Mouse (Mus musculus) hindbrain, embryonic 10.5 days (tissue): ENCODE results near the gene Gramd4. TPM values are rescaled to one million over a fixed set of nuclear protein-coding genes. Genes with fewer than 3 reads are reported as not detected.
A peak's percentile ranks its signal among the peaks of the same experiment; 100 is the strongest.

Experiments used
- DNase-seq: peaks from one replicate; pipeline ENCODE4 v3.0.0-alpha.2; 2017; ENCODE audit warnings: low spot score
- H3K27ac ChIP-seq: fragments of 300-500 bp; sonication (generic); 2 replicates; pipeline ENCODE4 v1.5.1; 2016; ENCODE audit warnings: mild to moderate bottlenecking, moderate library complexity
- H3K27me3 ChIP-seq: fragments of 300-500 bp; sonication (generic); 2 replicates; pipeline ENCODE4 v1.6.1; 2016; ENCODE audit warnings: mild to moderate bottlenecking; ENCODE audit not compliant: poor library complexity, insufficient read depth, severe bottlenecking
- H3K36me3 ChIP-seq: fragments of 300-500 bp; sonication (generic); 2 replicates; pipeline ENCODE4 v1.6.1; 2016; ENCODE audit warnings: mild to moderate bottlenecking, moderate library complexity
- H3K4me1 ChIP-seq: fragments of 300-500 bp; sonication (generic); replicated peaks from 2 replicates; pipeline ENCODE4 v1.6.1; 2016; ENCODE audit warnings: mild to moderate bottlenecking
- H3K4me3 ChIP-seq: fragments of 300-500 bp; sonication (generic); 2 replicates; pipeline ENCODE4 v1.5.1; 2016; ENCODE audit warnings: mild to moderate bottlenecking, moderate library complexity
- H3K9me3 ChIP-seq: fragments of 300-500 bp; sonication (generic); 2 replicates; pipeline ENCODE4 v1.6.1; 2016; ENCODE audit warnings: mild to moderate bottlenecking, moderate library complexity
- WGBS: fragments of 180-500 bp; shearing (Covaris S2); methylation state at CpG from one replicate; pipeline ENCODE4 v1.1.7; 2016; 5-methylcytosine and 5-hydroxymethylcytosine counted together
- polyA plus RNA-seq: library from polyadenylated mRNA; unstranded; fragments of >200 nt; fragmentation: Nextera tagmentation; extraction: Ambion mirVana; gene quantifications from 2 replicates; pipeline ENCODE4 v1.2.1, GENCODE M21; 2016

Gramd4 gene
- polyA plus RNA-seq, 1 experiment from 2014 or later = 18.0 TPM

DNA sequence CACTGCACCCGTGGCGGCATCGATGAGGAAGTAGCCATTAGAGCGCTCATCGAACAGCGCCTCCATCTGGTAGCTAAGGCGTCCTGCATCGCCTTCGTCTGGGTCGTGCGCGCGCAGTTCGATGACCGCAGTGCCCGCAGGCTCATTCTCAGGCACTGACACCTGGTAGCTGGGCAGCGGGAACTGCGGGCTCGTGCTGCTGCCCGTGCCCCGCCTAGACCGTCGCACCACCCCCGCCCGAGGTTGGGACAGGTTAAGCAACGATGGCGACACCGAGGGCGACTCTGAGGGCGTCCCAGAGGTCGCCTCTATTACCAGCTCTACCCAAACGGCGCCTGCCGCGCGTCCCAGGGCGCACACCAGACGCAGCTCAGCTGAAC, 24.7 kb upstream of the Gramd4 start:
- DNase-seq = peak; percentile 71
- H3K36me3 ChIP-seq = peaks cover 47% of the 10 kb centered on the region
- peaks cover 58% of the 10 kb centered on the region for H3K27me3 ChIP-seq
- peaks cover 34% of the 10 kb centered on the region for H3K9me3 ChIP-seq
- H3K4me3 ChIP-seq = peak overlapping the region; percentile 74
- H3K27ac ChIP-seq = peak overlapping the region; percentile 92
- H3K4me1 ChIP-seq = peaks cover 62% of the 10 kb centered on the region
- 2% methylated on average over 38 of the region's 38 CpGs for WGBS

DNA sequence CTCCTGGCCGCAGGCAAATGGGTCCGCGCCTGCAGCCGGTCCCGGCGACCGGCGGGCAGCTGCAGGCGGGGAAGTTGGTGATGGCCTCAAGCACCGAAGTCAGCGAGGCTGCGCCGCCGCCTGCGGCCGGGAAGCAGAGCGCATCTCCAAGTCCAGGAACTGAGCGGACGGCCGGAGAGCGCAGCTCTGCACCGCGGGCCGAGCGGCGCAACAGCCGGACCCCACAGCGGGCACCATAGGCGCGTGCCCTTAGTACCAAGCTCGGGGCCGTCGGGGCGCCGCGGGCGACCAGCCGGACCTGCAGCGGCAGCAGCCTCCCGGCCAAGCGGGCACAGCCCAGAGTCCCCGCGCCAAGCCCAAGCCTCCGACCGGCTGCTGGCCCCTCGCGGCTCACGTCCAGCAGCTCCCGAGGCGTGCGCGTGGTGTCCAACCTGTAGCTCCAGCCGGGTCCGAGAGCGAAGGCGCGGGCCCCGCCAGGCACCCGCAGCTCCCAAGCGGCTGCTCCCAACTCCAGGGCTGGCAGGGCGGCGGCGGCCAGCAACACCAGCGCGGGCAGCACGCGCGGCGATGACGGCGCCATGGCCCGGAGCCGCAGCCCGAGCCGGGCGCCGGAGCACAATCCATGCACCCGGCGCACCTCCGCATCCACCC, 24.2 kb upstream of the Gramd4 start, which contains the start of gene Celsr1:
TSS of gene Celsr1 (minus strand) at position 587 of the 651 bp plus-strand sequence.
- Histone ChIP-seq H3K4me3 (peak within 1 kb of the TSS; percentile 74), H3K36me3 (peaks cover 42% of the 10 kb centered on the region), H3K27me3 (peaks cover 64% of the 10 kb centered on the region), H3K9me3 (peaks cover 29% of the 10 kb centered on the region), H3K27ac (peak within 1 kb of the TSS; percentile 92), H3K4me1 (peaks cover 59% of the 10 kb centered on the region)
- WGBS = under 1% methylated on average over 80 of the region's 80 CpGs
- DNase-seq = peak; percentile 72

GRCm38 (mm10) chr15:86034021-86034523, 23.4 kb upstream of the Gramd4 start:
- H3K27ac ChIP-seq = peak overlapping the region; percentile 92
- peak; percentile 88 for DNase-seq
- under 1% methylated on average over 44 of the region's 44 CpGs for WGBS
- H3K36me3 ChIP-seq = peaks cover 34% of the 10 kb centered on the region
- peaks cover 27% of the 10 kb centered on the region for H3K9me3 ChIP-seq
- peak overlapping the region; percentile 74 for H3K4me3 ChIP-seq
- H3K27me3 ChIP-seq = peaks cover 70% of the 10 kb centered on the region
- H3K4me1 ChIP-seq = peaks cover 59% of the 10 kb centered on the region

GRCm38 (mm10) chr15:86034781-86035360, 22.6 kb upstream of the Gramd4 start:
- peak; percentile 46 for DNase-seq
- Histone ChIP-seq H3K4me3 (peak overlapping the region; percentile 74), H3K4me1 (peaks cover 56% of the 10 kb centered on the region), H3K27me3 (peaks cover 76% of the 10 kb centered on the region), H3K27ac (peak overlapping the region; percentile 92), H3K9me3 (peaks cover 23% of the 10 kb centered on the region), H3K36me3 (peaks cover 26% of the 10 kb centered on the region)
- WGBS = under 1% methylated on average over 12 of the region's 12 CpGs

DNA sequence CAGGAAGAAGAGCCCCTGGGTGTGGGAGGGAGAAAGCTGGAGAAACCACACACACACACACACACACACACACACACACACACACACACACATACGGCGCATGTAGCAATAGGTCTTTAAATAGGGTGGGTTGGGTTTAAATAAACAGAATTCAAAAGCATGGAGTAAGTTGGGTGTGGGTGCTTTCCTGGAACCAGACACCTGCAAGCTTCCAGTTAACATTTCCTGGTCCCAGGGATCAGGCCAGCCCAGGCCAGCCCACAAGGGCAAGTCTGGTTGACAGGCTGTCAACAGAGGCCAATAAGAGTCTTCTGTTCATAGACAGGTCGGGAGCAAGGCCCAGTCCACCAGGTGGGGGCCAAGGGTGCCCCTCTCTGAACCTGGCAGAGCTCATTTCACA, 21.6 kb upstream of the Gramd4 start:
- DNase-seq = no peak
- Histone ChIP-seq H3K4me1 (peaks cover 52% of the 10 kb centered on the region), H3K4me3 (no peak overlapping the region), H3K9me3 (peaks cover 13% of the 10 kb centered on the region), H3K27me3 (peaks cover 77% of the 10 kb centered on the region), H3K36me3 (peaks cover 16% of the 10 kb centered on the region), H3K27ac (no peak overlapping the region)
- 72% methylated on average over 3 of the region's 3 CpGs for WGBS

GRCm38 (mm10) chr15:86038802-86039201, 18.7 kb upstream of the Gramd4 start:
- Histone ChIP-seq H3K36me3 (no peaks in the 10 kb centered on the region), H3K4me3 (no peak overlapping the region), H3K27ac (no peak overlapping the region), H3K4me1 (peaks cover 35% of the 10 kb centered on the region), H3K9me3 (no peaks in the 10 kb centered on the region), H3K27me3 (peaks cover 69% of the 10 kb centered on the region)
- 4% methylated on average over 2 of the region's 2 CpGs for WGBS
- peak; percentile 79 for DNase-seq

GRCm38 (mm10) chr15:86041421-86041820, 16.1 kb upstream of the Gramd4 start:
- Histone ChIP-seq H3K27ac (no peak overlapping the region), H3K4me3 (no peak overlapping the region), H3K9me3 (no peaks in the 10 kb centered on the region), H3K36me3 (no peaks in the 10 kb centered on the region), H3K4me1 (peaks cover 14% of the 10 kb centered on the region; the same call in 1 of the 2 replicates), H3K27me3 (peaks cover 46% of the 10 kb centered on the region)
- 87% methylated on average over 5 of the region's 5 CpGs for WGBS
- DNase-seq = no peak

- Histone ChIP-seq H3K36me3 (no peaks in the 10 kb centered on the region), H3K27me3 (peaks cover 46% of the 10 kb centered on the region), H3K4me3 (no peak overlapping the region), H3K9me3 (no peaks in the 10 kb centered on the region), H3K27ac (no peak overlapping the region), H3K4me1 (peaks cover 14% of the 10 kb centered on the region; the same call in 1 of the 2 replicates)
- WGBS = 50% methylated on average over 4 of the region's 4 CpGs
- no peak for DNase-seq
Observed at GRCm38 (mm10) chr15:86042364-86042763, 15.1 kb upstream of the Gramd4 start.

- Histone ChIP-seq H3K9me3 (no peaks in the 10 kb centered on the region), H3K27me3 (no peaks in the 10 kb centered on the region), H3K36me3 (no peaks in the 10 kb centered on the region), H3K4me3 (no peak overlapping the region), H3K4me1 (peaks cover 18% of the 10 kb centered on the region), H3K27ac (no peak overlapping the region)
- WGBS = 89% methylated on average over 3 of the region's 3 CpGs
- no peak for DNase-seq
Observed at GRCm38 (mm10) chr15:86049510-86049909, 8.0 kb upstream of the Gramd4 start.

- Histone ChIP-seq H3K36me3 (no peaks in the 10 kb centered on the region), H3K27me3 (no peaks in the 10 kb centered on the region), H3K27ac (no peak overlapping the region), H3K9me3 (no peaks in the 10 kb centered on the region), H3K4me3 (no peak overlapping the region), H3K4me1 (peaks cover 18% of the 10 kb centered on the region)
- no peak for DNase-seq
- 80% methylated on average over 4 of the region's 4 CpGs for WGBS
Observed at GRCm38 (mm10) chr15:86050170-86050743, 7.2 kb upstream of the Gramd4 start.

- no peak for DNase-seq
- 89% methylated on average over 10 of the region's 10 CpGs for WGBS
- Histone ChIP-seq H3K27ac (no peak overlapping the region), H3K36me3 (no peaks in the 10 kb centered on the region), H3K4me1 (peaks cover 18% of the 10 kb centered on the region), H3K9me3 (no peaks in the 10 kb centered on the region), H3K4me3 (no peak overlapping the region), H3K27me3 (no peaks in the 10 kb centered on the region)
Observed at GRCm38 (mm10) chr15:86051152-86051551, 6.3 kb upstream of the Gramd4 start.

DNA sequence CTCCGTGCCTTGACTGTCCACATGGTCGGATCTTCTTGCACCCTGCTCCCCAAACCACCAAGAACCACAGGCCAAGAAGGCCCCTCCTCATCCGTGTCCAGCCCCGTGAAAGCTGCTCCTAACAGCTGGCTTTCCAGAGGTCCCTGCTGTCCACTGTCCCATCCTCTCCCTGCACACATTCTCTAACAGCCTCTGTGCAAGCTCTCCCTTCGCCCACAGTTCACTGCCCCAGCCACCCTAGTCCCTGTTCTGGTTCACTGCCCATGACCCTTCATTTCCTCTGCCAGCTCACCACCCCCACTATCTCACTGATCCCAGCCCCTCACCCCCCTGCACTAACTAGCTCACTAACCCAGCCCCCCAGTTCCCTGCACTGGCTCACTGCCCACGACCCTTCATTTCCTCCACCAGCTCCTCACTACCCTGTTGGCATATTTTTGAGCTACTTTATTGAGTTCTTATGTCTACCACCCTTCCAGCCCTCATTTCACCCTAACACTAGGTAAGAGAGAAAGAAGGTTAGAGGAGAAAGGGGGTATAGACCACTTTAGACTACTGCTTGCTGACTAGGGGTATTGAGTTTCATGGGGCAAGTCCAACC, 5.5 kb upstream of the Gramd4 start:
- Histone ChIP-seq H3K36me3 (no peaks in the 10 kb centered on the region), H3K9me3 (no peaks in the 10 kb centered on the region), H3K4me1 (peaks cover 20% of the 10 kb centered on the region), H3K4me3 (no peak overlapping the region), H3K27ac (no peak overlapping the region), H3K27me3 (0 out of 2 replicates have a peak, but pooled peaks cover 7% of the 10 kb centered on the region)
- WGBS = 61% methylated on average over 6 of the region's 6 CpGs
- DNase-seq = no peak
